ENCODE assay signal across 26 mouse cellular contexts in genomic region chr19:46658851-46659250, GRCm38 (mm10). TPM values are rescaled to one million over a fixed set of nuclear protein-coding genes. Genes with fewer than 3 reads are reported as not detected.
DNase-seq lines count a peak whose midpoint lies in the region; ATAC-seq and TF ChIP-seq lines count a peak whose summit lies in the region.
"Had no signal": no experiment of that assay in that cellular context is flagged by ENCODE, and none has a peak within 500 bp of the region (broad histone marks: within the 10 kb centered on the region; RNA-seq: fewer than 3 reads in every experiment).

No protein-coding gene starts in this region.

- H3K79me2 ChIP-seq in liver, adult 2 months (ENCODE audit: control insufficient read depth, insufficient read depth, low read length) = no peaks in the 10 kb centered on the region

- H3K4me1 ChIP-seq in liver, adult 2 months (ENCODE audit: control insufficient read depth, insufficient read depth, low read length) = peaks cover 30% of the 10 kb centered on the region
- no peaks in the 10 kb centered on the region for H3K4me1 ChIP-seq in intestine, embryonic 16.5 days (ENCODE audit: control insufficient read depth, insufficient read depth, low read length)
- no peaks in the 10 kb centered on the region for H3K4me1 ChIP-seq in stomach, embryonic 16.5 days (ENCODE audit: control insufficient read depth, insufficient read depth, low read length)
- H3K4me1 ChIP-seq: forebrain, embryonic 15.5 days; hindbrain, embryonic 10.5 days; lung, embryonic 15.5 days had no signal

- no peak overlapping the region for H3K9ac ChIP-seq in liver, adult 2 months (ENCODE audit: low read depth, low read length)
- H3K9ac ChIP-seq in intestine, embryonic 16.5 days (ENCODE audit: low read depth, low read length) = no peak overlapping the region
- no peak overlapping the region for H3K9ac ChIP-seq in stomach, embryonic 16.5 days (ENCODE audit: low read length)
- H3K9ac ChIP-seq: embryonic facial prominence, embryonic 15.5 days; forebrain, embryonic 15.5 days; lung, embryonic 15.5 days; neural tube, embryonic 13.5 days had no signal

- no peaks in the 10 kb centered on the region for H3K9me3 ChIP-seq in intestine, embryonic 16.5 days (ENCODE audit: control insufficient read depth, low read length)
- no peaks in the 10 kb centered on the region for H3K9me3 ChIP-seq in stomach, embryonic 16.5 days (replicated peaks; ENCODE audit: control insufficient read depth, low read length)
- H3K9me3 ChIP-seq: embryonic facial prominence, embryonic 15.5 days; forebrain, embryonic 15.5 days; hindbrain, embryonic 10.5 days; limb, embryonic 10.5 days; lung, embryonic 15.5 days; megakaryocyte, embryonic 14.5 days; neural tube, embryonic 13.5 days had no signal

- no peak for TF ChIP-seq POLR2A in liver, adult 2 months (IDR thresholded peaks at IDR 0.05; ENCODE audit: extremely low read depth, insufficient read depth, low read length)

- H3K36me3 ChIP-seq in liver, adult 2 months (ENCODE audit: control insufficient read depth, insufficient read depth, low read length) = peaks cover 16% of the 10 kb centered on the region
- peaks cover 22% of the 10 kb centered on the region for H3K36me3 ChIP-seq in intestine, embryonic 16.5 days (ENCODE audit: control insufficient read depth, insufficient read depth, low read length)
- H3K36me3 ChIP-seq in stomach, embryonic 16.5 days (ENCODE audit: control insufficient read depth, insufficient read depth, low read length) = peaks cover 23% of the 10 kb centered on the region

- 25% methylated on average over 9 of the region's 9 CpGs for WGBS in liver, adult 2 months
- WGBS in intestine, embryonic 16.5 days = 67% methylated on average over 9 of the region's 9 CpGs
- 70% methylated on average over 9 of the region's 9 CpGs for WGBS in stomach, embryonic 16.5 days

- no peaks in the 10 kb centered on the region for H3K27me3 ChIP-seq in liver, adult 2 months (ENCODE audit: control insufficient read depth, insufficient read depth, low read length)
- no peaks in the 10 kb centered on the region for H3K27me3 ChIP-seq in intestine, embryonic 16.5 days (replicated peaks; ENCODE audit: control insufficient read depth, insufficient read depth, low read length)
- H3K27me3 ChIP-seq in stomach, embryonic 16.5 days (ENCODE audit: control insufficient read depth, insufficient read depth, low read length) = no peaks in the 10 kb centered on the region
- H3K27me3 ChIP-seq: embryonic facial prominence, embryonic 15.5 days; forebrain, embryonic 15.5 days; lung, embryonic 15.5 days; neural tube, embryonic 13.5 days had no signal

- no peak overlapping the region for H3K4me2 ChIP-seq in intestine, embryonic 16.5 days (ENCODE audit: low read depth, low read length)
- H3K4me2 ChIP-seq in stomach, embryonic 16.5 days (ENCODE audit: low read depth, low read length) = no peak overlapping the region
- H3K4me2 ChIP-seq: embryonic facial prominence, embryonic 15.5 days; forebrain, embryonic 15.5 days; liver, embryonic 11.5 days; lung, embryonic 15.5 days; neural tube, embryonic 13.5 days had no signal

- peak overlapping the region; percentile 42 for H3K27ac ChIP-seq in liver, adult 2 months (replicated peaks; ENCODE audit: insufficient read depth, low read depth, low read length)
- H3K27ac ChIP-seq in intestine, embryonic 16.5 days (ENCODE audit: low read length) = no peak overlapping the region; the same call in 1 of the 2 replicates
- H3K27ac ChIP-seq in stomach, embryonic 16.5 days (ENCODE audit: low read length) = 0 out of 2 replicates have a peak overlapping the region, but pooled peaks have one; percentile 25
- H3K27ac ChIP-seq: embryonic facial prominence, embryonic 15.5 days; forebrain, embryonic 15.5 days; hindbrain, embryonic 10.5 days; kidney, postnatal 0 days; limb, embryonic 10.5 days; lung, embryonic 15.5 days; neural tube, embryonic 13.5 days had no signal

- no peak overlapping the region for H3K4me3 ChIP-seq in liver, adult 2 months (ENCODE audit: insufficient read depth, low read depth, low read length)
- no peak overlapping the region for H3K4me3 ChIP-seq in intestine, embryonic 16.5 days (ENCODE audit: low read length)
- no peak overlapping the region for H3K4me3 ChIP-seq in stomach, embryonic 16.5 days (replicated peaks; ENCODE audit: low read length)
- H3K4me3 ChIP-seq: embryonic facial prominence, embryonic 15.5 days; forebrain, embryonic 15.5 days; hindbrain, embryonic 10.5 days; limb, embryonic 10.5 days; lung, embryonic 15.5 days; megakaryocyte, embryonic 14.5 days; neural tube, embryonic 13.5 days had no signal

- ATAC-seq in intestine, embryonic 16.5 days = peak; percentile 61; the same call in 1 of the 2 replicates
- ATAC-seq in stomach, embryonic 16.5 days (ENCODE audit: insufficient read depth, low FRiP score) = no peak
- ATAC-seq: forebrain, embryonic 15.5 days; hindbrain, embryonic 16.5 days had no signal

- peak; percentile 62 for DNase-seq in adrenal gland, postnatal 14 days
- no peak for DNase-seq in adrenal gland, postnatal 25 days
- peak; percentile 74 for DNase-seq in liver, adult 2 months (ENCODE audit: extremely low read depth, low read depth, low spot score)
- DNase-seq in liver = no peak
- no peak for DNase-seq in layer of hippocampus, adult 18-20 months (ENCODE audit: low spot score in 2 of 2)
- DNase-seq: adrenal gland, postnatal 36 days; cerebellum, adult 9-10 months; gastrocnemius, postnatal 25 days; kidney, adult 11 months; midbrain, embryonic 14.5 days; retina, postnatal 1 day; thymus, postnatal 36 days had no signal

- no peak for TF ChIP-seq CTCF in liver, adult 2 months (IDR thresholded peaks at IDR 0.05; ENCODE audit: low read depth, low read length)

RNA-seq across cellular contexts. Expression of gene Cyp17a1, which starts 14.1 kb away (rescaled TPM):
- total RNA-seq in adrenal gland, postnatal 14 days (2021) = 10.6 and 12.0 TPM in 2 replicates
- total RNA-seq in adrenal gland, postnatal 25 days (2021) = 1.2 and 1.9 TPM in 2 replicates
- total RNA-seq in liver, adult 2 months (2014; rRNA removed) = 106 and 193 TPM in 2 replicates
- 85.1 and 113 TPM in 2 replicates for polyA plus RNA-seq in liver, adult 2 months (2012; rRNA removed)
- 0.16 TPM in 1 of 2 replicates, not detected in the other for polyA plus RNA-seq in intestine, embryonic 16.5 days (2015; fragmentation: Nextera tagmentation; extraction: Ambion mirVana)
- polyA plus RNA-seq in stomach, embryonic 16.5 days (2015; fragmentation: Nextera tagmentation; extraction: Ambion mirVana) = 0.09 TPM in 1 of 2 replicates, not detected in the other
- total RNA-seq in layer of hippocampus, adult 18-20 months (2021) = not detected
- total RNA-seq: gastrocnemius, postnatal 25 days; heart, adult 18-20 months; layer of hippocampus, postnatal 25 days had no signal
- polyA plus RNA-seq: forebrain, embryonic 15.5 days; hindbrain, embryonic 10.5 days; hindbrain, embryonic 16.5 days; kidney, postnatal 0 days; limb, embryonic 10.5 days; lung, embryonic 15.5 days; midbrain, embryonic 14.5 days; neural tube, embryonic 13.5 days had no signal

RNA-seq across cellular contexts. Expression of gene Borcs7, which starts 30.9 kb away (rescaled TPM):
- total RNA-seq in adrenal gland, postnatal 14 days (2021) = 15.2 and 15.8 TPM in 2 replicates
- 14.4 and 18.0 TPM in 2 replicates for total RNA-seq in adrenal gland, postnatal 25 days (2021)
- 4.8 TPM in 2 replicates for total RNA-seq in liver, adult 2 months (2014; rRNA removed)
- polyA plus RNA-seq in liver, adult 2 months (2012; rRNA removed) = 2.9 and 3.9 TPM in 2 replicates
- polyA plus RNA-seq in intestine, embryonic 16.5 days (2015; fragmentation: Nextera tagmentation; extraction: Ambion mirVana) = 13.9 and 14.0 TPM in 2 replicates
- 14.1 and 15.3 TPM in 2 replicates for polyA plus RNA-seq in stomach, embryonic 16.5 days (2015; fragmentation: Nextera tagmentation; extraction: Ambion mirVana)
- 10 to 100 TPM; 19.1 to 21.2 TPM for total RNA-seq in layer of hippocampus, adult 18-20 months (2021)

RNA-seq across cellular contexts. Expression of gene As3mt, which starts 48.4 kb away (rescaled TPM):
- total RNA-seq in adrenal gland, postnatal 14 days (2021) = 58.7 and 68.2 TPM in 2 replicates
- 86.5 and 93.0 TPM in 2 replicates for total RNA-seq in adrenal gland, postnatal 25 days (2021)
- 57.8 and 67.9 TPM in 2 replicates for total RNA-seq in liver, adult 2 months (2014; rRNA removed)
- polyA plus RNA-seq in liver, adult 2 months (2012; rRNA removed) = 19.3 and 29.3 TPM in 2 replicates
- polyA plus RNA-seq in intestine, embryonic 16.5 days (2015; fragmentation: Nextera tagmentation; extraction: Ambion mirVana) = 69.1 and 69.3 TPM in 2 replicates
- 26.6 and 28.1 TPM in 2 replicates for polyA plus RNA-seq in stomach, embryonic 16.5 days (2015; fragmentation: Nextera tagmentation; extraction: Ambion mirVana)
- total RNA-seq in layer of hippocampus, adult 18-20 months (2021) = 10 to 100 TPM; 25.7 to 28.1 TPM

RNA-seq across cellular contexts. Expression of gene Wbp1l, which starts 60.0 kb away (rescaled TPM):
- 132 and 137 TPM in 2 replicates for total RNA-seq in adrenal gland, postnatal 14 days (2021)
- 154 and 189 TPM in 2 replicates for total RNA-seq in adrenal gland, postnatal 25 days (2021)
- total RNA-seq in liver, adult 2 months (2014; rRNA removed) = 66.7 and 90.9 TPM in 2 replicates
- 140 and 169 TPM in 2 replicates for polyA plus RNA-seq in liver, adult 2 months (2012; rRNA removed)
- polyA plus RNA-seq in intestine, embryonic 16.5 days (2015; fragmentation: Nextera tagmentation; extraction: Ambion mirVana) = 39.3 and 40.0 TPM in 2 replicates
- polyA plus RNA-seq in stomach, embryonic 16.5 days (2015; fragmentation: Nextera tagmentation; extraction: Ambion mirVana) = 37.1 and 38.0 TPM in 2 replicates
- 10 to 100 TPM; 38.1 to 40.1 TPM for total RNA-seq in layer of hippocampus, adult 18-20 months (2021)

Comparison
In these comparisons a context has a peak if more than half of its experiments do, and no peak if none do; other contexts are left out.
1. DNase-seq: peak in adrenal gland, postnatal 14 days (single experiment) and liver, adult 2 months (single experiment); none in adrenal gland, postnatal 25 days (single experiment), liver (single experiment) and layer of hippocampus, adult 18-20 months (0 of 2).